Mouse (Mus musculus) MEL (cell line): ENCODE measurements around the gene Arid1b.

Experiments used
- BHLHE40 ChIP-seq: IDR thresholded peaks from 2 replicates; pipeline ENCODE4 v1.6.1; 2012; ENCODE audit warnings: low read depth, mild to moderate bottlenecking, inconsistent platforms, low read length, improper control_type of control experiment, borderline replicate concordance
- CHD1 ChIP-seq: IDR thresholded peaks from 2 replicates; pipeline ENCODE4 v1.6.1; 2012; ENCODE audit warnings: low read depth, mild to moderate bottlenecking, inconsistent platforms, low read length, improper control_type of control experiment
- CTCF ChIP-seq, 3 experiments: IDR thresholded peaks in 2 of 3; conservative IDR thresholded peaks in 1 of 3; 2 replicates each; pipeline ENCODE4 v1.5.1; 2011 to 2012; ENCODE audit warnings: low read length in 3 of 3, low read depth in 2 of 3, mild to moderate bottlenecking in 2 of 3, improper control_type of control experiment in 1 of 3, inconsistent platforms in 1 of 3, mixed read lengths in 1 of 3, moderate library complexity in 1 of 3; ENCODE audit not compliant: control insufficient read depth in 1 of 3, insufficient read depth in 1 of 3, poor library complexity in 1 of 3, severe bottlenecking in 1 of 3
- EP300 ChIP-seq, 2 experiments: IDR thresholded peaks; 2 replicates each; pipeline ENCODE4 v1.6.1; 2011; ENCODE audit warnings: improper control_type of control experiment in 2 of 2, low read length in 2 of 2, low read depth in 1 of 2, mild to moderate bottlenecking in 1 of 2
- GATA1 ChIP-seq: IDR thresholded peaks from 2 replicates; pipeline ENCODE4 v1.6.1; 2011; ENCODE audit warnings: low read depth, low read length, improper control_type of control experiment
- POLR2A ChIP-seq, 2 experiments: IDR thresholded peaks; 2 replicates each; pipeline ENCODE4 v1.6.1; 2011 to 2012; ENCODE audit warnings: low read length in 2 of 2, mild to moderate bottlenecking in 2 of 2, control low read depth in 1 of 2, improper control_type of control experiment in 1 of 2, low read depth in 1 of 2, moderate library complexity in 1 of 2; ENCODE audit not compliant: control insufficient read depth in 1 of 2, insufficient read depth in 1 of 2, poor library complexity in 1 of 2
- TBP ChIP-seq: IDR thresholded peaks from 2 replicates; pipeline ENCODE4 v1.8.0; 2011; ENCODE audit warnings: low read depth, low read length, improper control_type of control experiment
- TCF12 ChIP-seq: IDR thresholded peaks from 2 replicates; pipeline ENCODE4 v1.6.1; 2014; ENCODE audit warnings: low read depth, mild to moderate bottlenecking, inconsistent platforms, low read length, improper control_type of control experiment, moderate library complexity
- UBTF ChIP-seq: IDR thresholded peaks from 2 replicates; pipeline ENCODE4 v1.6.1; 2012; ENCODE audit warnings: low read depth, mild to moderate bottlenecking, inconsistent platforms, low read length, improper control_type of control experiment, moderate library complexity, borderline replicate concordance; ENCODE audit not compliant: insufficient read depth

DNA sequence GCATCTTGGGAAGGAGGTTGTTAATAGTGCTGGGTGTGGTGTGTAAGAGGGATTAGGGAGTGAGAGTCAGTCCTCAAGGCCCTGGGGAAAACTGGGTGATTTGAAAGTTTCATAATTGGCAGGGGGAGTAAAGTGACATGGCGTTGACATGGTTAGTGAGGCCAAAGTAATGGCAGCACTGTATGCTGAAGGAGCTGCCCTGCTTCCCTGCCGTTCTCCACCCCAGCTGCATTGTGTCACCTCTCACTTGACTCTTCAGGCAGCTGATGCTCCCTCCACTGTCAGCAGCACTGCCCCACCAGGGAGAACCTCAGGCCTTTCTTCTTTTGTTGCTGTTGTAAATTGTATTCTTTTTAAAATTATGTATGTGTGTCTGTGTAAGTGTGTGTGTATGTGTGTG, 107.8 kb downstream of the Arid1b start:
- TF ChIP-seq POLR2A (IDR thresholded peaks at IDR 0.05; ENCODE audit: control insufficient read depth in 1 of 2, insufficient read depth in 1 of 2, low read depth in 1 of 2, low read length in 2 of 2, poor library complexity in 1 of 2) (no peak), UBTF (no peak), CHD1 (no peak), TCF12 (no peak), BHLHE40 (no peak), CTCF (IDR thresholded peaks at IDR 0.05 in 2 of 3, conservative IDR thresholded peaks at IDR 0.05 in 1 of 3; ENCODE audit: control insufficient read depth in 1 of 3, insufficient read depth in 1 of 3, low read depth in 2 of 3, low read length in 3 of 3, poor library complexity in 1 of 3, severe bottlenecking in 1 of 3) (no peak), TBP (no peak), EP300 (IDR thresholded peaks at IDR 0.05; ENCODE audit: low read depth in 1 of 2, low read length in 2 of 2) (no peak), GATA1 (no peak)
